Mouse (Mus musculus) left cerebral cortex, adult 9 months (tissue): ENCODE results near the gene Shroom1.
A peak's percentile ranks its signal among the peaks of the same experiment; 100 is the strongest.

Source experiments
- DNase-seq, 2 experiments: peaks; one replicate each; pipeline ENCODE4 v3.0.0; 2022; ENCODE audit warnings: low spot score in 2 of 2

The Shroom1 gene

GRCm38 (mm10) chr11:53479783-53480301 is 22.8 kb downstream of the Shroom1 start, which contains the start of the genes Gm9945 and Sowaha:
TSS of gene Gm9945 (plus strand) at chr11:53480166.
TSS of gene Sowaha (minus strand) at chr11:53480274.
- peak; percentile 69 to 77 for DNase-seq

GRCm38 (mm10) chr11:53481088-53481730 is 24.2 kb downstream of the Shroom1 start:
- no peak for DNase-seq

- no peak for DNase-seq
Measured at GRCm38 (mm10) chr11:53483159-53483891, 26.3 kb downstream of the Shroom1 start.

- no peak for DNase-seq
Measured at GRCm38 (mm10) chr11:53485719-53486118, 28.7 kb downstream of the Shroom1 start.

- no peak for DNase-seq
Measured at GRCm38 (mm10) chr11:53486351-53486750, 29.3 kb downstream of the Shroom1 start.

- DNase-seq, result peak in 1 of 2 experiments; percentile 48
Measured at GRCm38 (mm10) chr11:53486822-53487594, 30.0 kb downstream of the Shroom1 start.

GRCm38 (mm10) chr11:53489007-53489406 is 32.0 kb downstream of the Shroom1 start:
- no peak for DNase-seq

- DNase-seq, result no peak
Measured at GRCm38 (mm10) chr11:53489421-53489820, 32.4 kb downstream of the Shroom1 start.

- no peak for DNase-seq
Measured at GRCm38 (mm10) chr11:53491954-53492401, 35.0 kb downstream of the Shroom1 start.

GRCm38 (mm10) chr11:53493243-53493955 is 36.4 kb downstream of the Shroom1 start:
- no peak for DNase-seq

GRCm38 (mm10) chr11:53495417-53495816 is 38.4 kb downstream of the Shroom1 start:
- DNase-seq, result no peak

- DNase-seq, result peak in 1 of 2 experiments; percentile 74
Measured at GRCm38 (mm10) chr11:53496946-53497345, 39.9 kb downstream of the Shroom1 start.

GRCm38 (mm10) chr11:53500569-53500968 is 43.6 kb downstream of the Shroom1 start:
- DNase-seq, result no peak

- peak in 1 of 2 experiments; percentile 58 for DNase-seq
Measured at GRCm38 (mm10) chr11:53502039-53502765, 45.2 kb downstream of the Shroom1 start.

GRCm38 (mm10) chr11:53503738-53504137 is 46.7 kb downstream of the Shroom1 start:
- DNase-seq, result no peak

GRCm38 (mm10) chr11:53504376-53504775 is 47.4 kb downstream of the Shroom1 start:
- DNase-seq, result no peak

- no peak for DNase-seq
Measured at GRCm38 (mm10) chr11:53505026-53505663, 48.1 kb downstream of the Shroom1 start.

GRCm38 (mm10) chr11:53507098-53507805 is 50.2 kb downstream of the Shroom1 start:
- DNase-seq, result no peak

GRCm38 (mm10) chr11:53508152-53508551 is 51.1 kb downstream of the Shroom1 start:
- no peak for DNase-seq
